Mouse (Mus musculus) MEL (cell line): Measurements from ENCODE around the gene Hoxa5. TPM values are rescaled to one million over a fixed set of nuclear protein-coding genes. Genes with fewer than 3 reads are reported as not detected.

Source experiments
- DNase-seq: peaks from one replicate; pipeline ENCODE4 v3.0.0; 2011; ENCODE audit warnings: low read depth, low spot score
- H3K27ac ChIP-seq: 2 replicates; pipeline ENCODE4 v1.5.1; 2012; ENCODE audit warnings: low read depth, mild to moderate bottlenecking, control low read depth, low read length, moderate library complexity; ENCODE audit not compliant: control insufficient read depth
- H3K27me3 ChIP-seq, 2 experiments: fragments of 150-350 bp in 1 of 2; sonication (generic) in 1 of 2; 2 replicates each; pipeline ENCODE4 v1.6.1; 2012; ENCODE audit warnings: low read length in 2 of 2, mild to moderate bottlenecking in 2 of 2, improper control_type of control experiment in 1 of 2, moderate library complexity in 1 of 2; ENCODE audit not compliant: insufficient read depth in 2 of 2, control insufficient read depth in 1 of 2
- H3K36me3 ChIP-seq, 2 experiments: 2 replicates each; pipeline ENCODE4 v1.6.1; 2012 to 2014; ENCODE audit warnings: low read length in 2 of 2, improper control_type of control experiment in 1 of 2, inconsistent platforms in 1 of 2, mild to moderate bottlenecking in 1 of 2; ENCODE audit not compliant: insufficient read depth in 2 of 2, control insufficient read depth in 1 of 2
- H3K4me1 ChIP-seq, 2 experiments: fragments of 150-350 bp in 1 of 2; sonication (generic) in 1 of 2; 2 replicates each; pipeline ENCODE4 v1.6.1; 2012; ENCODE audit warnings: low read length in 2 of 2, improper control_type of control experiment in 1 of 2, mild to moderate bottlenecking in 1 of 2; ENCODE audit not compliant: insufficient read depth in 2 of 2, control insufficient read depth in 1 of 2
- H3K4me3 ChIP-seq, 2 experiments: fragments of 150-350 bp in 1 of 2; sonication (generic) in 1 of 2; 2 replicates each; pipeline ENCODE4 v1.5.1; 2012; ENCODE audit warnings: low read depth in 2 of 2, low read length in 2 of 2, mild to moderate bottlenecking in 2 of 2, moderate library complexity in 2 of 2, control low read depth in 1 of 2, improper control_type of control experiment in 1 of 2; ENCODE audit not compliant: control insufficient read depth in 1 of 2, insufficient read depth in 1 of 2
- H3K79me2 ChIP-seq: 2 replicates; pipeline ENCODE4 v1.6.1; 2012; ENCODE audit warnings: mild to moderate bottlenecking, low read length, moderate library complexity; ENCODE audit not compliant: control insufficient read depth, poor library complexity, insufficient read depth
- H3K9ac ChIP-seq: 2 replicates; pipeline ENCODE4 v1.6.1; 2012; ENCODE audit warnings: low read depth, mild to moderate bottlenecking, control low read depth, low read length, moderate library complexity; ENCODE audit not compliant: control insufficient read depth, poor library complexity, severe bottlenecking
- H3K9me3 ChIP-seq: fragments of 150-350 bp; sonication (generic); replicated peaks from 2 replicates; pipeline ENCODE4 v1.6.1; 2012; ENCODE audit warnings: mild to moderate bottlenecking, low read length, improper control_type of control experiment, moderate library complexity; ENCODE audit not compliant: insufficient read depth
- CHD2 ChIP-seq: IDR thresholded peaks from 2 replicates; pipeline ENCODE4 v1.6.1; 2011; ENCODE audit warnings: low read length, improper control_type of control experiment
- CTCF ChIP-seq, 3 experiments: IDR thresholded peaks in 2 of 3; conservative IDR thresholded peaks in 1 of 3; 2 replicates each; pipeline ENCODE4 v1.5.1; 2011 to 2012; ENCODE audit warnings: low read length in 3 of 3, low read depth in 2 of 3, mild to moderate bottlenecking in 2 of 3, improper control_type of control experiment in 1 of 3, inconsistent platforms in 1 of 3, mixed read lengths in 1 of 3, moderate library complexity in 1 of 3; ENCODE audit not compliant: control insufficient read depth in 1 of 3, insufficient read depth in 1 of 3, poor library complexity in 1 of 3, severe bottlenecking in 1 of 3
- E2F4 ChIP-seq: IDR thresholded peaks from 2 replicates; pipeline ENCODE4 v1.6.1; 2011; ENCODE audit warnings: low read depth, low read length, improper control_type of control experiment, borderline replicate concordance
- ELF1 ChIP-seq: IDR thresholded peaks from 2 replicates; pipeline ENCODE4 v1.6.1; 2014; ENCODE audit warnings: low read depth, mild to moderate bottlenecking, inconsistent platforms, low read length, improper control_type of control experiment, moderate library complexity
- EP300 ChIP-seq, 2 experiments: IDR thresholded peaks; 2 replicates each; pipeline ENCODE4 v1.6.1; 2011; ENCODE audit warnings: improper control_type of control experiment in 2 of 2, low read length in 2 of 2, low read depth in 1 of 2, mild to moderate bottlenecking in 1 of 2
- ETS1 ChIP-seq: IDR thresholded peaks from 2 replicates; pipeline ENCODE4 v1.6.1; 2012; ENCODE audit warnings: low read depth, mild to moderate bottlenecking, inconsistent platforms, low read length, improper control_type of control experiment, moderate library complexity
- GABPA ChIP-seq: IDR thresholded peaks from 2 replicates; pipeline ENCODE4 v1.6.1; 2012; ENCODE audit warnings: low read depth, mild to moderate bottlenecking, inconsistent platforms, low read length, improper control_type of control experiment, moderate library complexity
- GATA1 ChIP-seq: IDR thresholded peaks from 2 replicates; pipeline ENCODE4 v1.6.1; 2011; ENCODE audit warnings: low read depth, low read length, improper control_type of control experiment
- HCFC1 ChIP-seq: IDR thresholded peaks from 2 replicates; pipeline ENCODE4 v1.6.1; 2012; ENCODE audit warnings: low read depth, mild to moderate bottlenecking, inconsistent platforms, low read length, improper control_type of control experiment, moderate library complexity
- JUND ChIP-seq: IDR thresholded peaks from 2 replicates; pipeline ENCODE4 v1.6.1; 2011; ENCODE audit warnings: low read depth, mild to moderate bottlenecking, improper control_type of control experiment, low read length
- KAT2A ChIP-seq: conservative IDR thresholded peaks from 2 replicates; pipeline ENCODE4 v1.6.1; 2012; ENCODE audit warnings: low read depth, low read length, improper control_type of control experiment, inconsistent platforms
- MEF2A ChIP-seq: IDR thresholded peaks from 2 replicates; pipeline ENCODE4 v1.6.1; 2014; ENCODE audit warnings: low read depth, mild to moderate bottlenecking, inconsistent platforms, low read length, improper control_type of control experiment; ENCODE audit not compliant: poor library complexity, insufficient replicate concordance, severe bottlenecking; ENCODE audit errors: extremely low read depth
- MXI1 ChIP-seq: IDR thresholded peaks from 2 replicates; pipeline ENCODE4 v1.6.1; 2011; ENCODE audit warnings: mild to moderate bottlenecking, low read depth, low read length, improper control_type of control experiment
- MYB ChIP-seq: IDR thresholded peaks from 2 replicates; pipeline ENCODE4 v1.6.1; 2011; ENCODE audit warnings: mild to moderate bottlenecking, low read depth, low read length, improper control_type of control experiment
- NELFE ChIP-seq: IDR thresholded peaks from 2 replicates; pipeline ENCODE4 v1.6.1; 2011; ENCODE audit warnings: low read depth, low read length, improper control_type of control experiment
- POLR2A ChIP-seq, 2 experiments: IDR thresholded peaks; 2 replicates each; pipeline ENCODE4 v1.6.1; 2011 to 2012; ENCODE audit warnings: low read length in 2 of 2, mild to moderate bottlenecking in 2 of 2, control low read depth in 1 of 2, improper control_type of control experiment in 1 of 2, low read depth in 1 of 2, moderate library complexity in 1 of 2; ENCODE audit not compliant: control insufficient read depth in 1 of 2, insufficient read depth in 1 of 2, poor library complexity in 1 of 2
- POLR2AphosphoS2 ChIP-seq: IDR thresholded peaks from 2 replicates; pipeline ENCODE4 v1.6.1; 2011; ENCODE audit warnings: low read length, improper control_type of control experiment
- POLR2AphosphoS5 ChIP-seq: IDR thresholded peaks from 2 replicates; pipeline ENCODE4 v1.6.1; 2012; ENCODE audit warnings: low read depth, borderline replicate concordance, mild to moderate bottlenecking, inconsistent platforms, low read length, moderate library complexity, mixed read lengths
- RCOR1 ChIP-seq: IDR thresholded peaks from 2 replicates; pipeline ENCODE4 v1.6.1; 2012; ENCODE audit warnings: low read depth, mild to moderate bottlenecking, inconsistent platforms, low read length, improper control_type of control experiment
- SIN3A ChIP-seq: IDR thresholded peaks from 2 replicates; pipeline ENCODE4 v1.6.1; 2012; ENCODE audit warnings: low read length, improper control_type of control experiment, inconsistent platforms
- SMC3 ChIP-seq: IDR thresholded peaks from 2 replicates; pipeline ENCODE4 v1.6.1; 2011; ENCODE audit warnings: low read depth, low read length, improper control_type of control experiment
- TAL1 ChIP-seq: IDR thresholded peaks from 2 replicates; pipeline ENCODE4 v1.6.1; 2012; ENCODE audit warnings: mild to moderate bottlenecking, inconsistent platforms, low read length, moderate library complexity, mixed read lengths
- TBP ChIP-seq: IDR thresholded peaks from 2 replicates; pipeline ENCODE4 v1.8.0; 2011; ENCODE audit warnings: low read depth, low read length, improper control_type of control experiment
- TCF12 ChIP-seq: IDR thresholded peaks from 2 replicates; pipeline ENCODE4 v1.6.1; 2014; ENCODE audit warnings: low read depth, mild to moderate bottlenecking, inconsistent platforms, low read length, improper control_type of control experiment, moderate library complexity
- ZC3H11A ChIP-seq: IDR thresholded peaks from 2 replicates; pipeline ENCODE4 v1.6.1; 2012; ENCODE audit warnings: low read depth, mild to moderate bottlenecking, inconsistent platforms, low read length, improper control_type of control experiment
- ZMIZ1 ChIP-seq: IDR thresholded peaks from 2 replicates; pipeline ENCODE4 v1.6.1; 2012; ENCODE audit warnings: low read depth, mild to moderate bottlenecking, inconsistent platforms, low read length, improper control_type of control experiment, moderate library complexity
- ZNF384 ChIP-seq: IDR thresholded peaks from 2 replicates; pipeline ENCODE4 v1.6.1; 2012; ENCODE audit warnings: low read depth, mild to moderate bottlenecking, inconsistent platforms, low read length, improper control_type of control experiment
- polyA plus RNA-seq, 2 experiments: library from polyadenylated mRNA; stranded (reverse) in 1 of 2; unstranded in 1 of 2; fragments of >175 nt in 1 of 2; fragments of >200 nt in 1 of 2; gene quantifications; 2 replicates each; pipeline versions ENCODE4 v1.2.1 to v1.2.4; 2012; ENCODE audit warnings: low replicate concordance in 2 of 2, low read depth in 1 of 2; ENCODE audit not compliant: insufficient read length in 2 of 2, insufficient read depth in 1 of 2, missing spikeins in 1 of 2
- total RNA-seq: library from RNA; depleted of rRNA; stranded (reverse); fragments of 300-350 nt; gene quantifications from 2 replicates; pipeline ENCODE4 v1.2.3, GENCODE M21; 2012

Gene Hoxa5
- total and polyA plus RNA-seq, 3 experiments: not detected

GRCm38 (mm10) chr6:52246403-52246803 is 42.0 kb upstream of the Hoxa5 start:
- Histone ChIP-seq H3K27ac (no peak overlapping the region), H3K27me3 (no peaks in the 10 kb centered on the region), H3K79me2 (no peaks in the 10 kb centered on the region), H3K4me1 (no peaks in the 10 kb centered on the region), H3K4me3 (no peak overlapping the region), H3K9ac (no peak overlapping the region), H3K9me3 (no peaks in the 10 kb centered on the region), H3K36me3 (no peaks in the 10 kb centered on the region)
- DNase-seq: no peak
- TF ChIP-seq SIN3A (no peak), EP300 (IDR thresholded peaks at IDR 0.05; ENCODE audit: low read depth in 1 of 2, low read length in 2 of 2) (no peak), TCF12 (no peak), KAT2A (no peak), ETS1 (no peak), POLR2AphosphoS2 (no peak), RCOR1 (no peak), POLR2AphosphoS5 (no peak), ZC3H11A (no peak), TAL1 (no peak), ELF1 (no peak)

GRCm38 (mm10) chr6:52245757-52246142 is 41.4 kb upstream of the Hoxa5 start, which contains the start of gene Hoxa11:
Gene Hoxa11 (minus strand): TSS chr6:52245810.
- no peaks in the 10 kb centered on the region for H3K9me3 ChIP-seq
- DNase-seq: no peak
- no peaks in the 10 kb centered on the region for H3K79me2 ChIP-seq
- H3K27ac ChIP-seq: no peak within 1 kb of the TSS
- H3K36me3 ChIP-seq: no peaks in the 10 kb centered on the region
- H3K4me3 ChIP-seq: no peak within 1 kb of the TSS
- no peak for TF ChIP-seq TBP
- TF ChIP-seq ZMIZ1: no peak
- no peak for TF ChIP-seq MXI1
- H3K9ac ChIP-seq: no peak within 1 kb of the TSS
- H3K4me1 ChIP-seq: no peaks in the 10 kb centered on the region
- no peaks in the 10 kb centered on the region for H3K27me3 ChIP-seq

- Histone ChIP-seq H3K36me3 (no peaks in the 10 kb centered on the region), H3K27me3 (no peaks in the 10 kb centered on the region), H3K4me3 (no peak overlapping the region), H3K27ac (no peak overlapping the region), H3K79me2 (no peaks in the 10 kb centered on the region), H3K9ac (no peak overlapping the region), H3K4me1 (no peaks in the 10 kb centered on the region), H3K9me3 (no peaks in the 10 kb centered on the region)
- no peak for DNase-seq
- TF ChIP-seq NELFE: no peak
- no peak for TF ChIP-seq POLR2A (IDR thresholded peaks at IDR 0.05; ENCODE audit: control insufficient read depth in 1 of 2, insufficient read depth in 1 of 2, low read depth in 1 of 2, low read length in 2 of 2, poor library complexity in 1 of 2)
- no peak for TF ChIP-seq MEF2A
- no peak for TF ChIP-seq ZNF384
- TF ChIP-seq HCFC1: no peak
- no peak for TF ChIP-seq TBP
- TF ChIP-seq GATA1: no peak
- TF ChIP-seq JUND: no peak
- TF ChIP-seq POLR2AphosphoS5: no peak
- no peak for TF ChIP-seq SMC3
- TF ChIP-seq E2F4: no peak
- no peak for TF ChIP-seq CHD2
- no peak for TF ChIP-seq CTCF (IDR thresholded peaks at IDR 0.05 in 2 of 3, conservative IDR thresholded peaks at IDR 0.05 in 1 of 3; ENCODE audit: control insufficient read depth in 1 of 3, insufficient read depth in 1 of 3, low read depth in 2 of 3, low read length in 3 of 3, poor library complexity in 1 of 3, severe bottlenecking in 1 of 3)
- TF ChIP-seq POLR2AphosphoS2: no peak
- TF ChIP-seq MYB: no peak
- no peak for TF ChIP-seq ZMIZ1
- no peak for TF ChIP-seq RCOR1
- TF ChIP-seq GABPA: no peak
Observed at GRCm38 (mm10) chr6:52245040-52245756, 40.8 kb upstream of the Hoxa5 start.
